Mouse (Mus musculus) c-Kit-negative CD71-positive TER-119-positive erythroid progenitor cells, embryonic 14.5 days (primary cell): ENCODE measurements at regions not wholly inside any gene's neighbourhood (a gene's known extent, or its start where the extent isn't known, plus 50 kb on each side); places are given as distances from the start of the nearest gene placed in this dataset.

Experiments used
- DNase-seq: peaks from one replicate; pipeline ENCODE4 v3.0.0-alpha.2; 2013; ENCODE audit warnings: low read depth, low spot score

DNA sequence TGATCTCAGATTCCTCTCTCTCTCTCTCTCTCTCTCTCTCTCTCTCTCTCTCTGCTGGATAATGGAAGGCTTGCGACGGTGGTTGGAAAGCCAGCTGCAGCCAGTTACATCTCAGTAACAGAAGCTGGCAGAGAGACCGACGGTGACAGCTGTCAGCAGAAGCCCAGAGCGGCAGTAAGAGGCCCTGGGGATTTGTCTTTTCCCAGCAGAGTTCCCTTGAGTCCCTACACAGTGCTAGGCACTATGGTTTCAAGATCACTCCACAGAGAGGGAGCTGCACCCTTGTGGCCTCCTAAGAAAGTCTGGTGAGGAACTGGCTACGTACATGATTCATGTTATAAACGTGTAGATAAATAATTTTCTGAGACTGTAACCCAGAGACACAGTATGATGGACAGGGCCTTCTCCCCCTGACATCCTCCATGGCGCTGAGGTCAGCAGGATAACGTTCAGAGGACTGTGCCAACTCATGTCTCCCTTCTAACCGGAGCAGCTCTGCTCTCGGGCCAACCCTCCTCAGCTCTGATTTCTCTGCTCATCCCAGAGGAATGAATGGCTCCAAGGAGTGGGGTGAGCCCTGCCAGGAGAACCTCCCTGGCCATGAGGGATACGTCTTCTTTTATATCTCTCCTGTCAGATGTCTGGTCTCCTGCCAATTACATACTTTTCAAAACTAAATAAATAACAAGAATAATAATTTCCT is 253.5 kb upstream of the Cadm1 start:
- DNase-seq, result no peak

DNA sequence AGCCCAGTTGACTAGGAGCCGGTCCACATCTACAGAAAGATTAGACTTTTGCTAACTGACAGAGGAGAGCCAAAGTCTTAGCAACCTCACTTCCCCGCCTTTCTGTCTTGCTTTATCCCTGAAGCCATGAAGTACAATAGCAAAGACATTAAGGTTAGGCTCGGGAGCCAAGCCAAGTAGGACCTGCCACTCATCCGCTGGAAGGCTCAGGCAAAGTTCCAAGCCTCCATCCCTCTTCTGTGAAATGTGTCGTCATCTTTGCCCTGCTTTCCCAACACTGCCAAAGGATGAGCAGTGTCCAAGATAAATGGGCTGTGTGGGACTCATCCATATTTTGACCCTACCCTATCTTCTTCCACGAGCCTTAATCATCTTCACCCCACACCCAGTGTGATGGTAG is 250.6 kb upstream of the Cadm1 start:
- DNase-seq, result no peak

DNA sequence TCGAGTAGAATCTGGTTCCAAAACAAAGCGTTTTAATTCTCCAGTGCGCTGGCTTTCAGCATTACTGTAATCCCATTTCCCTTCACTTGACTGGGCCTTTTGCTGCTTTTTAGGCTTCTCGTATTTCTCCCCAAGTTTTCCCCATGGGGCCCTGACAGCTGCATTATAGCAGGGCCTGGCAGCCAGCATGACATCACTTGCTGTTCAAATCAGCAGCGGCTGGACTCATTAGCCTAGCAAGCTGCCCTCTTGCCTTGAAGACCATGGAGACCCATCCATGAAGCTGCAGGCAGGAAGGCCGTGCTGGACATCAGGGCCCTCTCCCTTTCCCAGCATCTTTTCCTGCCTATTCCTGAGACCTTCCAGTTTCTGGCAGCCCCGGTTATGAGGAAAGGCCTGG is 249.8 kb upstream of the Cadm1 start:
- no peak for DNase-seq

DNA sequence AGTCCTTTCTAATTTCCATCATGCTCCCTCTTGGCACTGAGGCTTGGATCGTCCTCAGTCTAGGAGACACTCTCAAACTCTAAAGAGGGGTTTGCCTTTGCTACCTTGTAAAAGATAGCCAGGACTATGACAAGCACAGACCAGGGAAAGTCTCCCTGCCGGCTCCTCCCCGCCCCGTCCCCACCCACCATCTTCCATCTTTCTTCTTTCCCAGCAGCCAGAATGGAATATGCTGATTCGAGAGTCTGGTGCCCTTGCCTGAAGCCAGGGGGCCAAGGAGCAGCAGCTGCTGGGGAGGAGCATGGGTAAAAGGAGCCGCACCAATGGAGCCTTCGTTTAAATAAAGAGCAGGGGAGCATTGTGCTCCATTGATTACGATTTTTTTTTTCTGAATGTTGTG is 249.4 kb upstream of the Cadm1 start:
- no peak for DNase-seq

DNA sequence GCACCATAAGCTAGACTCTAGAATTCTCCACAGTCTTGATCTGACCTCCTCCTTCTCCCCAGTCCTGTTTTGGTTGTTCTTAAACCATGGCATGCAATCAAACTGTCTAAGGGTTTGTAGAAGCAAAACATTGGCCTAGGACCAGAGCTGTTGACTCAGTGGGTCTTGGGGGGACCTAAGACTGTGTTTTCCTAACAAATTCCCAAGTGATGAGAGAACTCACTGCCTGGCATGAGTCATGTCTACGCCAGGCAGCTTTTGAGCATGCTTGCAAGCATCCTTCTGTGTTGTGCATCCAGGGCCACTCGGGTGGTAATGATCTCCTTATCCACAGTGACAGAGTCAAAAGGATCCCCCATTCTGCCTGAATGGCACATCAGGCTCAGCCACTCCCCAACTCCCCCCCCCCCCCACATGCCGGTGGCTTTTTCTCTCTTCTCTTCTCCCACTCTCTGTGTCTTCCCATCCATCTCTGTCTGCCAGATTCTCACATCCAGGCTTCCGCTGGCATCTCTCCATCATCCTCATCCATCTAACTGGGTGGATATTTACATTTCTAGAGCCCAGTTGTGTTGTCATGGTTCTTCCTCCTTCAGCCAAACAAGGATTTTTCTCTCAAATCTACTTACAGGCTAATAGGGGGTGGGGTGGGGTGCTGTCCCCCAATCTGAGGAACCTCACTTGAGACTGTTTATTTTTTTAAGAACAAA is 246.1 kb upstream of the Cadm1 start:
- no peak for DNase-seq

DNA sequence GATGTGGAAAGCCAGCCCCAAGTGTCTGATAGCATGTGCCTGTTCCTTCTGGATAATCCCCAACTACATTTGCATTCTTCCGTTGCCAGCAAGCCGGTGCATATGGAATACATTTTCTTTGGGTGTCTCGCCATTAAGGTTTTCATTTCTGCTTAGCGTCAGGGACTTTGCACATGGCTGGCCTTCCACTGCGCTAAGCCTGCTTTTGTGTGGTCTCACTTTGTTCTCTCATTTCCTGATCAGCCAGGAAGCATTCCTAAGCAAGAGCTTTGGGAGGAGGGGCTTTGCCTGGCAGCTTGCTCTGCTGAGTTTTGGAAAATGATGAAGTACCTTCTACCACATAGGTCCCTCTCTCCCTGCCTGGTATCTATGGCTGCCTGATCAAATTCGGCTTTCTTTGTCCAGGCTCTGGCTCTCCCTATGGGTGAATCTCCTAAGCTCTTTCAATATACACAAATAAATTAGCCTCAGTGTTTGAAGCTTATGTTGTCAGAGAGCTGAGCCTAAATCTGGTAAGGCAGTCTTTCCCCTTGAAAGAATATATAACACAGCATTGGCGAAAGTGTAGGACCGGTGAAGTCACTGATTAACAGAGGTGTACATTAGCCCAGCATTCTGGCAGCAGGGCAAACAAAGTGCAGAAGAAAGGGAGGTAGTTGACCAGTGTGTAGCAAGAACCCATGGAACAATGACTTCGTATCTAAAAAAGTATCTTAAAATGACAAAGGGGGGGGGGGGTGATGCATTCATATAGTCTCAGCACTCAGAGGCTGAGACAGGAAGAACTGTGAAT is 242.8 kb upstream of the Cadm1 start:
- DNase-seq, result no peak

DNA sequence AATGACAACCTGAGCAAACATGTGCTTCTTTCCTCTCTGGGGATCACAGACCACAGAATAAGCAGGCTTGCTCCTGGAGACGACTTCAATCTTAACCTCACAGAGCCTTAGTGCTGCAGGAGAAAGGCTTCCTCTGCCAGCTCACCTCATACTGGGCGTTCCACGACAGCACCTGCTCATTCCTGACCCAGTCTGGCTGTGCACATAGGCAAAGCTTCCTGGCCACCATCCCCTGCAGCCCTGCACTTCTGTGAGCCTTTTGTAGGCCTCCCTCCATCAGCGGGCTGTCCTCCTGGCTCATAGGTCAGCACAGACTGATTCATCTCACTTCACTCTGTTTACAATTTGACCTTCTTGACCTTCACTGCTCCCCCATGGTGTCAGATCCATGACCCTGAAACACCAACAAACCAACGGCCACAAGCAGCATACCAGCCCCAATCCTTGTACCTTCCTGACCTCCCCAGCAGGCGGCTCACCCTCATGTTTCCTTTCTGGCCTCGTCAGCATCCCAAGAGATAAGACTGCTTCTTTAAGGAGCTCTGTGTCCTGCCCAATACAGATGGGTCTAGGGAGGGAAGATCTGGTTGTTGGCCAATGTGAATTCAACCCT is 241.3 kb upstream of the Cadm1 start:
- no peak for DNase-seq

DNA sequence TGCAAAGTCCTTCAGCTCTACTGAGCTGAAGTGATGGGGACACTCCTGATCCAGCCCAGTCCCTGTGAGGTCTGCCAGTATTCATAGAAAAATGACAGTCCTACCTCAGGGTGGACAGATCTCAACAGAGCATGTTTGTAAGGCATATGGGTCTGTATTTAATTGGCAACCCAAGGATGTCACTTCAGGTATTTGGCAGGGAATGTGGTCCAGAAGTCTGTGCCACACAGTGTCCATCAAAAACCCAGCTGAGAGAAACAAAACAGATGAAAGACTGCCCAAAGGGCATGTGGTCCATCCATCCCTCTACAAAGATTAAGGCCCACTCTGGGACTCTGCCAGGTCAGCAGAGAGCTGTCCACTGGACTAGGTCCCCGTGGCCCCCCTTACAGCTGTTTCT is 229.3 kb upstream of the Cadm1 start:
- DNase-seq, result no peak

DNA sequence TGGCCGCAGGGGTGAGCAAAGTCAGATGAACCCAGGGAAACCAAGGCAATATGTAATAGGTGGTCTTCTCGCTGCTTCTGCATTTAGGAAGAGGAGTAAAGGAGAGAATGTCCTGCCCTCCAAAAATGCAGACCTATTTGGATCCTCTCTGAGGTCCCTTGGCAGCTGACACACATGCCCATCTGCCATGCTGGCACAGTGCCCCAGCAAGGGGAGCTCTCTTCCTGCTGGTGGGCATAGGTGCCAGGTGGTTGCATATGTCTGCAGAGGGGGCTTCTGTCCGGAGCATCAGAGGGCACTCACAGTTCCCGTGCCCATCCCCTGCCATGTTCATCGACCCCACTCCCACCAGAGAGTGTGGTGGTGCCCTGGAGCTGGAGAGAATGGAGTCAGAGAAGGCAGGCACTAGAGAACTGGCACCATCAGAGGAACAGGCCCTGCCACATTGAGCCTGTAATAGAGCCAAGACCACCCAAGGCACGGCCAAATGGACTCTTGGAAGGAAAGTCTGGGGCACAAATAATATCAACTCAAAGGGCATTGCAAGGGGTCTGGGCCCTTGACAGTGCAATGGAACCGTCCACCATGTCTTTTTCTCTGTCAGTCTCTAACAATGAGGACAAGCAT is 222.7 kb upstream of the Cadm1 start:
- no peak for DNase-seq

DNA sequence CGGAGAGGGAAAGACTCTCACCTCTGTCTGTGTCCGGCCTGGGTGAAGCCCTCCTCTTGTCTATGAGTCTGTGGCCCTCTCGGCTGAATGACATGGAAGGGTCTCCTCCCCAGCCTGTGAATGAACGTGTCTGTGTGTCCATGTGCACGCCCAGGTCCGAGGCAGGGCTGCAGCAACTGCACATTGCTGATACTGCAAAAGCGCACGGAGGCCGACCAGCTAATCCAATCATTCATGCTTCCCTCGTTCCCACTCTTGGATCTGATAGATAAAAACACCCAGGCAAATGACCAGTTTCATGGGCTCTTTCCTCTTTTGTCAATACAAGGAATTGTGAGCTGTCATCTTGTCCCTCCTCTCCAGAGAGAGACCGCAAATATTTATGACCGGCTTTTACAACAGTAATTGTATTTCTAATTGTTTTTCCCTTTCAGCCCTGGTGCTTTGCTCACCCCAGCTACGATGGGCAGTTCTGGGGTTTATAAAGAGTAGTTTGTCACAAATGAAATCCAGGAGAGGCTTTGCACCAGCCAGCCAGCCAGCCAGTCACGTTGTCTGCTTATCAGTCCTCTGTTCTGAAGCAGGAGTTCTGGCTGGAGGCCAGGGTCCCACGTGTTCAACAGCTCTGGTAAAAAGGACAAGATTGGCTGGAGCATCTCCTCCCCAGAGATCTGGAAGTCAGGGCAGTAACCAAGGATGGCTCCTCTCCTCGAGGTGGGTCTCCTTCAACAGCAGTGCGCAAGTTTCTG is 222.0 kb upstream of the Cadm1 start:
- DNase-seq, result no peak

DNA sequence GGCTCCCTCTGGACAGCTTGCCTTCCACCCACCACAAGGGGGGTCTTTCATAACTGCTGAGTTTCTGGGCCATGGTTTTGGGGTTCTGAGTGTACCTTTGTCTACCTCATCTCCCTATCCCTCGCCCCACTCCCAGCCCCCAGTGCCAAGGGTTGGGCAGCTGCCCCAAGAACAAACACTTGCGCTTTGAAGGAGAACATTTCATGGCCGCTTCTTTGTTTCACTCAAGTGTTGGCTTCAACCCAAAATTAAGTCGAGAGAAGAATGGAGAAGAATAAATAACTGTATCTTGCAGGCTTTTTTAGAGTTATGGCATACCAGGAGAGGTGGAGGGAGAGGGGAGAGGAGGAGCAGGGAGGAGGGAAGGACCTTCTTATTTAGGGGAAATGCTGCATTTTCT is 216.5 kb upstream of the Cadm1 start:
- DNase-seq, result no peak

DNA sequence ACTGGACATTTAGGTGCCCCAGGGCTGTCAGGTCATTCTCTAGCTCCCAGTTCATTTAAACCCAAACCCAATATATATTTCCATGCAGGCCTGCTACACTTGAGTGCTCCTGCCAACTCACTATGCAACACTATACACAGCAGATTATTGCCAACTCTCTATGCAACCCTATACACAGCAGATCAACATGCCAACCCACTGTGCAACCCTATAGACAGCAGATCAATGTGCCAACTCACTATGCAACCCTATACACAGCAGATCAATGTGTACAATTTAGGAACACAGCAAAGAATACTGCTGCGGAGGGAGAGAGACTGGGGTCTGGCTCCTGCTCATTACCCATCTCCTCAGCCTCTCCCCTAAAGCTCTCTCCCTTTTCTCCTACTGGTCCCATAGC is 215.7 kb upstream of the Cadm1 start:
- no peak for DNase-seq

DNA sequence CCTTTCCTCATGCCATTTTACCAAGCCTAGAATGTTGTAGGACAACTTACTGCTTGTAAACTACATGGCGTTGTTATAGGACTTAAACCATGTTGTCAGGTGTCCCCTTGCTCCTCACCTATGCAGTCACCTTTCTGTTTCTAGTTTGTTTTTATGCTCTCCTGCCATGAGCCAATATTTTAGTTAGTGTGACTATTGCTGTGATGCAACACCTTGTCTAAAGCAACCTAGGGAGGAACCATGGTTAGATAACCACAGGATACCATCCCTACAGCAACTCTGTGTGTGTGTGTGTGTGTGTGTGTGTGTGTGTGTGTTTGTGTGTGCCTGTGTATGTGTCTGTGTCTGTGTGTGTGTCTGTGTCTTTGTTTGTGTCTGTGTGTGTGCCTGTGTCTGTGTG is 209.6 kb upstream of the Cadm1 start:
- DNase-seq, result no peak

DNA sequence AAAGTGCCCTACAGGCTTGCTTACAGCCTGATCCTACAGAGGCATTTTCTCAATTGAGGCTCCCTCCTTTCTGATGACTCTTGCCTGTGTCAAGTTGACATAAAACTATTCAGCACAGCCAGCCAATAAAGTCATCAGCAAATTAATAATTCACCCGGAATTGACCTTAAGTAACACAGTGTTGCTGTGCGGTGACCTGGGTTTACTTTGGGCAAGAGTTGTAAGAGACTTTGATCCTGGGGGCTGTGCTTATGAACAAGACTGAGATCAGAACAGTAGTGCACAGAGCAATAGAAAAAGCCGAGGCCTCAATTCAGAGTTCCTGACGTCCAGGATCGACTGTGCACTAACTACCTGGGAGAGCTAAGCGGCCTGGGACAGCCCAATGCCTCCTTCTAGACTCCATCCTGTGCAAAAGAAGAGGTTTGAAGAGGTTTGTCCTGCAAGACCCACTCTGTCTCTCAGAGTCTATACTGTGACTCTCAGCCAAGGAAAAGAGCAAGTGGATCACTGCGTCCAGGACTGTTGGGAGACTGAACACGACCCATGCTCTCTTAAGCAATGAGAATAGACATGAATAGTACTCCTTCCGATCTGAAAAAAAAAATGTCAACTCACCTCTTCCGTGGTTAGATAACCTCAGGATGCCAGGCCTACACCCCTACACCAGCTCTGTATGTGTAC is 208.7 kb upstream of the Cadm1 start:
- no peak for DNase-seq

DNA sequence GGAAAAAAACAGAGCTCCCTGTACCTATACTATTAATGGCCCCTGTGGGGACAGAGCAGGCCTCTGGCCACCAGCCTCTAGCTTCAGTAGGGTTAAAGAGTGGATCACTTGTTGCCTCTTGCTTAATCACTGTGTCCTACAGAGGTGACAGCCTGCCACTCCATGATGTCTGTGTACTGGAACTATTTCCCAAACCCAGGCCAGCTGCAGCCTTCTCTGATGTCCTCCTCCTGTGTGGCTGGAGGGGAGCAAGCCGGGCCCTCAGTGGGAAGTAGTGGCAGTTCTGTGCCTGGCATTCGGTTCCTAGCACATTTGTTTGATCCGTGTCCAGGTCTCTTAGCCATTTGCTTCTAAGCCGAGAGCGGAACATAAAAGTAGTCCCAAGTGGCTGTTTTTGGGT is 207.7 kb upstream of the Cadm1 start:
- DNase-seq, result no peak

DNA sequence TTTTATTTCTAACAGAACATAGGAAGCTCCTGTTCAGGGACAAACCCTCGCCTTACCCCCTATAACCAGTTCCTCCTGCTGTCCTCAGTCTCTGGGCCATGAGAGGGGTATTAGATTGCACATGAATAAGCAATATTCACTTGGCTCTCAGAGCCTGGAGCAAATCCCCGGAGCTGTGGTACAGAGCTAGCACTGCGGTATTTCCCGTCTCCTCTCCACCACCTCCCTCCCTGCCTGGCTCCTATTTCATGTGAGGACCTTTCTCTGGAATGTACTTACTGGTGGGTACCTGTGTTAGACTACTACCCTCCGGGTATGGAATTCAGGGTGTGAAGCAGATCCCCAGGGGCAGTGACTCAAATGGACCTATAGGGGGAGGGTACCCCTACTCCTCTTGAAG is 206.9 kb upstream of the Cadm1 start:
- no peak for DNase-seq

DNA sequence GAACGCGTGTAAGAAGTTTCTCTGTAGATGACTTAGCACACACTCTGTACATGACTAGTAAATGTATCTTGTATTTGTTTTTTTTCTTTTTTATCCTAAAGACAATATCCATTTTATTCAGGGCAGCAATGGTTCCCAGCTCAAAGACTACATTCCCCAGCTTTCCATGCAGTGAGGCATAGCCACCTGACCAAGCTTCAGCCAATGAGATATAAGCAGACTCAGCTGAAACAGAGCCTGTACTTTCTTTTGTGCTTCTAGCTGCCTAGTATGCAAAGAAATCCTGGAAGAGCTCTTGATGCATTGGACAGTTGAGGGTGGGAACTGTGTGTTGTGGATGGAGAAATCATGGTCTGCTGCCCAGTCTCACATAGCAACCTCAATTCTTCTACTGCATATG is 202.4 kb upstream of the Cadm1 start:
- DNase-seq, result no peak

DNA sequence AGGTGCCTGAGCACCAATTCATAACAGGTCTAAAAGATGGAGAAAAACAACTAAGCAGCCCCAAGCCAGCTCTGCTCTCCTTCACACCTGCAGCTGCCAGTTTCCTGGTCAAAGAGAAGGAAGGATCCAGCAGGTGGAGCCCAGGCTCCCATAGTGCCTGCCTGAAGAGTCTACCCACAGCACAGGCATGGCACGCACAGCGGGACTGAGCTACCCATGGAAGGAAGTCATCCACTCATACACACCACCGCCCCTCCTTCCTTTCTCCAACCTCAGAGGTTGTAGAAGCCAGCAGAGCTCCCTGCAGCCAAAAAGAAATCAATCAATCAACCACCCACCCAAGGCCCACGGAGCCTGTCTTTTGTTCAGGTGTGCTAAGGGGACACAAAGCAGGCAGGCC is 197.0 kb upstream of the Cadm1 start:
- DNase-seq, result no peak

DNA sequence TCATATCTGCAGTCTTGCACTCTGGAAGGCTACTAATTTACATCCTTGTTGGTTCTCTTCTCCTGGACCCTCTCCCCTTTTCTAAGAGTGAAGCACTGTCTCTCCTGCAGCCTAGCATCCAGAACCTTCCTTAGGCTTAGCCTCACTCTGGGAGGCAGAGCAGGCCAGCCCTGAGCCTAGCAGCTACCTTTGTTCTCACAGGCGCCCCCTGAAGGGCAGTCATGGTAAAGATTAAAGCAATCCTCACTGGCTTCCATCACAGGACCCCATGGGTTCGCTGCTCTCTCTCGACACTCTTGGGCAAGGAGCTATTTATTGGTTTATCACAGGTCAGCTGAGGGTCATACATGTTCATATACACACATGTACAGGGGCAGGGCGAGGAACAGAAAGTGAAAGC is 191.8 kb upstream of the Cadm1 start:
- no peak for DNase-seq

DNA sequence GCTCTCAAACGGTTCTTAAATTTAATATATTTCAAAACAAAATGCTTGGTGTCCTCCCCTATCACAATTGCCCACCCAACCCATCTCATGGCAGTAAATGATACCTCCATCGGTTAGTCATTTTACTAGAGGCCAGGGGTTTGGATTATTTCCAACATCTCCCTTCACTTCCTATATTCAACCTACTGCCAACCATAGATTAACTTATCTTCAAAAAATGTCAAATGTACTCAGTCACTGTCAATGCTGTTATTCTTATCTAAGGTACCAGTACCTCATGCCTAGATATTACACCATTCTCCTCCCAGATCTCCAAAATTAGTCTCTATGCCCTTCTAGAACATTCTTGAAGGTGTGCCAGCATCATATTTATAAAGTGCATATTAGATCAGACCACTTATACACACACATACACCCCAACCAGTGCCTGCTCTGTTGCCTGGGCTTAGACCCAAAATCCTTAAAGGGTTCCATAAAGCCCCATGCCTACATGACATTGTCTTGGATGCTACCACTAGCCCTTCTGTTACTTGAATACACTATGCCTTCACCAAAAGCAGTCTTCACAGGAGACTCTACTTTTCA is 183.4 kb upstream of the Cadm1 start:
- no peak for DNase-seq
